Mouse (Mus musculus): ENCODE results near the gene Rcan1. TPM values are rescaled to one million over a fixed set of nuclear protein-coding genes. Genes with fewer than 3 reads are reported as not detected.
"Not testable (repeated sequence)": the region's sequence is repeated elsewhere in the genome, so short reads cannot be mapped to it uniquely, and the experiment has no call there.

Gene Rcan1
- total and polyA plus RNA-seq, 3 experiments = 5.4 to 23.2 (median 15.8) TPM

GRCm38 (mm10) chr16:92433176-92433575 is 37.5 kb downstream of the Rcan1 start:
- no peak for DNase-seq

GRCm38 (mm10) chr16:92430731-92431130 is 39.9 kb downstream of the Rcan1 start:
- DNase-seq = no peak

GRCm38 (mm10) chr16:92428197-92428950 is 42.3 kb downstream of the Rcan1 start:
- peak; percentile 60 for DNase-seq

- no peak for DNase-seq
Measured at GRCm38 (mm10) chr16:92426708-92427107, 44.0 kb downstream of the Rcan1 start.

GRCm38 (mm10) chr16:92425875-92426274 is 44.8 kb downstream of the Rcan1 start:
- no peak for DNase-seq

GRCm38 (mm10) chr16:92423363-92423762 is 47.3 kb downstream of the Rcan1 start:
- DNase-seq = no peak

- DNase-seq = no peak
Measured at GRCm38 (mm10) chr16:92422435-92423362, 48.0 kb downstream of the Rcan1 start.

- no peak for DNase-seq
Measured at GRCm38 (mm10) chr16:92421147-92421934, 49.3 kb downstream of the Rcan1 start.

GRCm38 (mm10) chr16:92420641-92421040 is 50.0 kb downstream of the Rcan1 start:
- DNase-seq = no peak

- DNase-seq = no peak
Measured at GRCm38 (mm10) chr16:92419099-92419498, 51.6 kb downstream of the Rcan1 start.

GRCm38 (mm10) chr16:92417267-92417666 is 53.4 kb downstream of the Rcan1 start:
- no peak for DNase-seq

- no peak for DNase-seq
Measured at GRCm38 (mm10) chr16:92415702-92416118, 55.0 kb downstream of the Rcan1 start.

GRCm38 (mm10) chr16:92415038-92415437 is 55.6 kb downstream of the Rcan1 start:
- DNase-seq = not testable (repeated sequence)

- DNase-seq = no peak
Measured at GRCm38 (mm10) chr16:92412888-92413287, 57.8 kb downstream of the Rcan1 start.

- DNase-seq = no peak
Measured at GRCm38 (mm10) chr16:92411981-92412706, 58.5 kb downstream of the Rcan1 start.

- DNase-seq = no peak
Measured at GRCm38 (mm10) chr16:92410344-92410743, 60.3 kb downstream of the Rcan1 start.

- DNase-seq = no peak
Measured at GRCm38 (mm10) chr16:92407883-92408282, 62.8 kb downstream of the Rcan1 start.

- DNase-seq = no peak
Measured at GRCm38 (mm10) chr16:92404141-92404540, 66.5 kb downstream of the Rcan1 start.

GRCm38 (mm10) chr16:92403069-92403468 is 67.6 kb downstream of the Rcan1 start:
- DNase-seq = no peak

GRCm38 (mm10) chr16:92402216-92402615 is 68.5 kb downstream of the Rcan1 start:
- DNase-seq = peak; percentile 42

- DNase-seq = peak; percentile 30
Measured at GRCm38 (mm10) chr16:92401206-92401605, 69.5 kb downstream of the Rcan1 start.

Data from adrenal gland, adult 2 months (tissue).